Mouse (Mus musculus): ENCODE measurements around the gene Nme8. TPM values are rescaled to one million over a fixed set of nuclear protein-coding genes. Genes with fewer than 3 reads are reported as not detected.

The Nme8 gene
- polyA plus RNA-seq, 1 experiment = 0.07 TPM

DNA sequence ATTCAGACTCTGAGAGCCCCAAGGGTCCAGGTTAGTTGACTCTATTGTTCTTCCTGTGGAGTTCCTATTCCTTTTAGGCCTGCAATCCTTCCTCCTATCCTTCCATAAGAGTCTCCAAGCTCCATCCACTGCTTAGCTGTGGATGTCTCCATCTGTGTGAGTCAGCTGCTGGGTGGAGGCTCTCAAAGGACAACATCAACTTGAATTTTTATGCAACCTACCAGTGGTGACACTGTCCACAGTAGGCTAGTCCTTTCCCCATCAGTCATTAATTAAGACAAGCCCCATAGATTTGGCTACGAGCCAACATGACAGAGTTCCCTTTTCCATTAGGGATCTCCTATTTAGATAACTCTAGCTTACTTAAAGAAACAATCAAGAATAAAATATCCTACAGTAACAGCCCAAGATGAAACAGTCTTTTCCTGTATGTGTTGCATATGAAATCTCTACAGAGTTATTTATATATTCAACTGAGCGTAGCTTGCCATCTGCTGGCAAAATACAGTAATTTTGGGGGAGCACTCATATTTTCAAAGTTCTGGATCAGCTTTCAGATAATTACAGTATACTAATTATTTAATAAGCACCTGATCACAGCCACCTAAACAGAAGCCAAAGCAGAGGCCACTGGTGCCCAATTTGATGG, 57.3 kb downstream of the Nme8 start:
- no peak for TF ChIP-seq CTCF (IDR thresholded peaks at IDR 0.05; ENCODE audit: borderline replicate concordance, extremely low read depth, insufficient read depth, insufficient read length)
- TF ChIP-seq POLR2A (IDR thresholded peaks at IDR 0.05; ENCODE audit: borderline replicate concordance, extremely low read depth, insufficient read depth, insufficient read length, poor library complexity, severe bottlenecking) = no peak
- DNase-seq (ENCODE audit: low read depth) = peak; percentile 44

DNA sequence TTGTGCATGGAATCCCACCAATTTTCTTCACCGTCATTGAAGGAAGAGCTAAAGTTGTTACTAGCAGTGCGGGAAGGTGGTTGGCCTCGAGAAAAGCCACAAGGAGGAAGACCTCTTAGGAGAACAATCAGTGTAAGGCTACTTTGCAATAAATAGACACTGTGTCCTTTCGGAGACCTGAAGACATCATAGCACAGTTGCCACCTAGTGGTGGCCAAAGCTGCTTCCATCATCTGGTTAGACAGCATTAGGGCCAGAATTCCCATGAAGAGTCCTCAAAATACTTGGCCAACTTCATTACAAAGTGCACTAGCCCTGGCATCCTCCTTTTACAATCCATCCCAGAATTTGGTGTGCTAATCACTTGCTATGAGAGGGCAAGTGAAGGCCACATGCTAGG, 61.5 kb downstream of the Nme8 start:
- DNase-seq (ENCODE audit: low read depth) = peak; percentile 40

DNA sequence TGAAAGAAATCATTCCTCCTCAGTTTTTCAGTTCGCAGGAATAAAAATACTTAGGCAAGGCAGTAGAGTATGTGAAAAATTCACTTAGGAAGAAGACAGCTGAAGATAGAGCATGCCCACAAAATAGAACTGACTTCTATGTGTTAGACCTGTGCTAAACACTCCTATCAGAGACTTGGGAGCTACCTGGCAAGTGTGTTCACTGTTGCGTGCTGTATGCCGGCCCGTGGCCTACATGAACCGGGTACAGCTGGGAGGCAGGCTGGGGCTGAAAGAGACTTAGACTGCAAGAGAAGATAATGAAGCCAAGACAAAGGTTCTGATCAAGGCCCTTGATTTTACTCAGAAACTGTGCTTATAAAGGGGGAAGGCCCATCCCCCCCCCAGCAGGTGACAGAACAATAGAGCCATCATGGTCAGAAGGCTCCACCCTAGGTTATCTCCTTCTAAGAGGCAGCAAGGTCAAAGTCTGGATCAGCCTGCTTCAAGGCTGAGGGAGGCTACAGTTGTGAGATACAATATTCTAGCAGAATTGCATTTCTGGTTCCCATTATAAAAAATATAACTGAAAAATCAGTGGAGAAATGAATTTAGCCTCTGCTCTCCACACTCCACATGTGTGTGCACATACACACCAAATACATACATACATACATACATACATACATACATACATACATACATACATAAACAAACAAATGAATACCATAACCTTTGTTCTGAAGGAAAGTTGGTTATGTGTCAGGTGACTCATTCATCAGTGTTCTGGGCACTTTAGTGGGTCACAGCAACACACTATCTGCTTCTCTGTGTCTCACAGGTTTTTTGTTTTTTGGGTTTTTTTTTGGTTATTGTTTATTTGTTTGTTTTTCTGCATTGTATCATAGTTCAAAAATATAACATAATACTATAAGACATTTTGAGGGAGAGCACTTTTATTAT, 66.6 kb downstream of the Nme8 start:
- no peak for TF ChIP-seq POLR2A (IDR thresholded peaks at IDR 0.05; ENCODE audit: borderline replicate concordance, extremely low read depth, insufficient read depth, insufficient read length, poor library complexity, severe bottlenecking)
- no peak for TF ChIP-seq CTCF (IDR thresholded peaks at IDR 0.05; ENCODE audit: borderline replicate concordance, extremely low read depth, insufficient read depth, insufficient read length)
- no peak for DNase-seq (ENCODE audit: low read depth)

More for the DNA sequence above, 61.5 kb downstream of the Nme8 start:
- TF ChIP-seq POLR2A (IDR thresholded peaks at IDR 0.05; ENCODE audit: borderline replicate concordance, extremely low read depth, insufficient read depth, insufficient read length, poor library complexity, severe bottlenecking) (no peak), CTCF (IDR thresholded peaks at IDR 0.05; ENCODE audit: borderline replicate concordance, extremely low read depth, insufficient read depth, insufficient read length) (peak; percentile 59; the same call in 1 of the 2 replicates)

DNA sequence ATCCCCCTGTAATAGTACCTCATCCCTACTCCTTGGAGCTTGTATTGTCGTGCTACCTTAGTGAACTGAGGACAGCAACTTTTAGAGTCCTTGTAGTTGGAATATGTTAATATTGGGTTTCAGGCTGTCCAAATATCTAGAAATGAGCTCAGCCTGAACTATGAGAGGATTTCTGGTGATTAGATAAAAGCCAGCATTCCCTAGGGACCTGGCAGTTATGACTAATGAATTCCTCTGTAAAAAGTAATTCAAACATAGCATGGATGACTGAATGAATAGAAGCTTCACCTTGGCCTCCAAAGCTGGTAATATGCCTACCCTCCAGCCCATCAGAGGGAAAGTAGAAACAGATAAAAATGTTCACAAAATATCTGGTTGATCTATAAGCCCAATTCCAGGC, 71.1 kb downstream of the Nme8 start:
- TF ChIP-seq POLR2A (IDR thresholded peaks at IDR 0.05; ENCODE audit: borderline replicate concordance, extremely low read depth, insufficient read depth, insufficient read length, poor library complexity, severe bottlenecking) (no peak), CTCF (IDR thresholded peaks at IDR 0.05; ENCODE audit: borderline replicate concordance, extremely low read depth, insufficient read depth, insufficient read length) (no peak)
- no peak for DNase-seq (ENCODE audit: low read depth)

DNA sequence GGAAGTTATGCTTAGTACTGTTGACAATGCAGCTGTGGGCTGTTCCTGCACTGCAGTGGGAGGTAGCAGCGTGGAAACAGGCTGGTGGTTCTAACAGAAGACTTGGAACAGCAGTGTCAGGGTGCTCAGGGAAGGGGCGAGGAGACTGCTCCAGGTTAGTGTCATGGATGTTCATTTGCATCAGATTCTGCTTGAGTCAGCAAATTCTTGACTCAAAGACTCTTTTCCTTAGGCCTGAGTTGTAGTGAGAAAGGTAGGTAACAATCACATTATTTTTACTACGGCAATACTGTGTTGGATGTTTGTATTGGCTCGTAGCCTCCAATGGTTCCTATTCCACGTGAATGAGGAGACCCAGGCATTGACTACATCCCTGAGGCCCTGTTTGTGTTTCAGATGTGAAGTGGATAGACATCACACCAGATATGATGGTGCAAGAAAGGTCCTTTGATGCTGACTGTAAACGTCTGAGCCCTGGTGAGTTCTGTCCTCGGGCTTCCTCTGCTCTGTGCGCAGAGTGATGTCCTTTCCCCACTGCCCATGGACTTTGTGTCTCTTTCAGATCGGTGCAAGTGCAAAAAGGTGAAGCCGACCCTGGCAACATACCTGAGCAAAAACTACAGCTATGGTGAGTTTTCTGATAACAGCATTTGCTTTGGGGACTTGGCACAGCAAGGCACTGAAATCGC, 72.8 kb downstream of the Nme8 start:
- TF ChIP-seq CTCF (IDR thresholded peaks at IDR 0.05; ENCODE audit: borderline replicate concordance, extremely low read depth, insufficient read depth, insufficient read length) (no peak), POLR2A (IDR thresholded peaks at IDR 0.05; ENCODE audit: borderline replicate concordance, extremely low read depth, insufficient read depth, insufficient read length, poor library complexity, severe bottlenecking) (no peak)

DNA sequence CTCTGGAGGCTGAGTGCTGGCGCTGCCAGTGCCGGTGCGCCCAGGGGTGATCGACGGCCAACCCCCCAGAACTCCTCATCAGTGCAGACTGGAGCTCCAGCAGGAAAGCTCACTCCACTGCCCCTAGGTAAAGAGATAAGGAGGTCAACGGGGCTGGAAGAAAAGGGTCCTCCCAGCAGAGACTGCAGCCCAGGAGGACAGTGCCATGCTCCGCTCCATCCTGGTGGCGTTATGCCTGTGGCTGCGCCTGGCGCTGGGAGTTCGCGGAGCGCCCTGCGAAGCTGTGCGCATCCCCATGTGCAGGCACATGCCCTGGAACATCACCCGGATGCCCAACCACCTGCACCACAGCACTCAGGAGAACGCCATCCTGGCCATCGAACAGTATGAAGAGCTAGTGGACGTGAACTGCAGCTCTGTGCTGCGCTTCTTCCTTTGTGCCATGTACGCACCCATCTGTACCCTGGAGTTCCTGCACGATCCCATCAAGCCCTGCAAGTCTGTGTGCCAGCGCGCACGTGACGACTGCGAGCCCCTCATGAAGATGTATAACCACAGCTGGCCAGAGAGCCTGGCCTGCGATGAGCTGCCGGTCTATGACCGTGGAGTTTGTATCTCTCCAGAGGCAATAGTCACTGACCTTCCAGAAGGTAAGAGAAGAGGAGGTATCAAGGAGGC, 74.2 kb downstream of the Nme8 start:
- no peak for TF ChIP-seq CTCF (IDR thresholded peaks at IDR 0.05; ENCODE audit: borderline replicate concordance, extremely low read depth, insufficient read depth, insufficient read length)
- no peak for TF ChIP-seq POLR2A (IDR thresholded peaks at IDR 0.05; ENCODE audit: borderline replicate concordance, extremely low read depth, insufficient read depth, insufficient read length, poor library complexity, severe bottlenecking)
- DNase-seq (ENCODE audit: low read depth) = peak; percentile 62

More for the DNA sequence above, 72.8 kb downstream of the Nme8 start:
- no peak for DNase-seq (ENCODE audit: low read depth)

DNA sequence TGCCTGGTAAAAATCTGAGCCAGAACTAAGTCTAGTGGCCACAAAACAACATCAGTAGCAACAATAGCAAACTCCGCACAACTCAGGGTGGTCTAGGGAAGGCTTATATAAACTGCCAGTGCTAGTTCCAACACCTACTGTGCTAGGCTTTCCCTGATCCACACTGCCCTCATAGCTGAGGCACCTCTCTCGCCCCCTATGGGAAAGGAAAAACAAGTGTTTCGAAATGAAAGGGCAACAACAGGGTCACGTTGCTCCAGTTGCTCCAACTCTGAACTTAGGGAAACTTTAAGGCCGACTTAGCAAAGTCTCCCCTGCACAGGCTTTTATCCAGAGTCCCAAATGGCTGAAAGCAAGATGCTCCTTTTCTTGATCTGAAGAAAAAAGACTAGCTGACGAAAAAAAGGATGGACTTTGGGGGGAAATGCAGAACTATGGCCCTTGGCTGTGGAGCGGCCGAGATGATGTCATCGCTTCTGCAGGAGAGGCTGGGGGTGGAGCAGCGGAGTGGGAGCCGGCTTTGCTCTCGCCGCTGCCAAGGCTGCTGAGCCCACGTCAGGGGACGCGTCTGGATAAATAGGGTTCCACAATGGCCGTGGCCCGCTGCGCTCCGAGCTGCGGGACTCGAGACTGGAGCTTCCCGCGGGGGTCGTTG, 74.9 kb downstream of the Nme8 start, which contains the start of gene Sfrp4:
Gene Sfrp4, plus strand, starts transcription at position 532 of the 655 bp plus-strand sequence.
- DNase-seq (ENCODE audit: low read depth) = peak; percentile 84

DNA sequence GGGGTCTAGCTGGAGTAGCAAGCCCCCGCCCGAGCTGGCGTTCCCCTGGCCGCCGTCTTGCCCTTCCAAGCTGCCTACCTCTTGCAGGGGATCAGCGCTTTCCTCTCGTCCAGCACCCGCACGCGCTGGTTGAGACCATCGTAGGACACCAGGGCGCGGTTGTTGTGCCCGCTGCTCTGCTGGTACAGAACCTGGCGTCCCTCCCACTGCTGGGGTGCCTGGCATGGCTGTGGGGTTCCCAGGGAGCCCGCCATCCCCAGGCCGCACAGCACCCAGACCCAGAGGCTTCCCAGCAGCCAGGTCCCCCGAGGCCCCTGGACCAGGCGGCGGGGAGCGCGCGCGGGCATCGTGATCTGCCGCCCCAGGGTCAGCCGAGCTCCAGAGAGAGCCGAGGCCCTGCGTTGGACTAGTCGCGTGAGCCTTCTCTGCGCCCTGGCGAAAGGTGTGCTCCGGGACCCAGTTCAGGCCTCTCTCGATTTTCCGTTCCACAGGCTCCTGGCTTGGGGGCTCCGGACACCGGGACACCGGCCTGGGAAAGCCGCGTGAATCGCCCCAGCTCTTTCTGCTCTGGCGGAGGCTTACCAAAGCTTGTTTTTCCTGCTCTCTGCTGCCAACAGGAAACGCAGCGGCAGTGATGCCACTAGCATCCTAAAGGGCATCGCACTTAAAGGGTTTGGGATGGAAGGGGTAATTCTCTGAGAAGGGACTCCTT, 78.2 kb downstream of the Nme8 start, which contains the start of gene Epdr1:
Gene Epdr1, minus strand, starts transcription at position 712 of the 712 bp plus-strand sequence.
- peak; percentile 51; the same call in 1 of the 2 replicates for TF ChIP-seq POLR2A (IDR thresholded peaks at IDR 0.05; ENCODE audit: borderline replicate concordance, extremely low read depth, insufficient read depth, insufficient read length, poor library complexity, severe bottlenecking)
- TF ChIP-seq CTCF (IDR thresholded peaks at IDR 0.05; ENCODE audit: borderline replicate concordance, extremely low read depth, insufficient read depth, insufficient read length) = peak; percentile 76
- DNase-seq (ENCODE audit: low read depth) = peak; percentile 94

More for the DNA sequence above, 74.9 kb downstream of the Nme8 start, which contains the start of gene Sfrp4:
- TF ChIP-seq CTCF (IDR thresholded peaks at IDR 0.05; ENCODE audit: borderline replicate concordance, extremely low read depth, insufficient read depth, insufficient read length) = peak; percentile 39; the same call in 1 of the 2 replicates
- TF ChIP-seq POLR2A (IDR thresholded peaks at IDR 0.05; ENCODE audit: borderline replicate concordance, extremely low read depth, insufficient read depth, insufficient read length, poor library complexity, severe bottlenecking) = no peak

DNA sequence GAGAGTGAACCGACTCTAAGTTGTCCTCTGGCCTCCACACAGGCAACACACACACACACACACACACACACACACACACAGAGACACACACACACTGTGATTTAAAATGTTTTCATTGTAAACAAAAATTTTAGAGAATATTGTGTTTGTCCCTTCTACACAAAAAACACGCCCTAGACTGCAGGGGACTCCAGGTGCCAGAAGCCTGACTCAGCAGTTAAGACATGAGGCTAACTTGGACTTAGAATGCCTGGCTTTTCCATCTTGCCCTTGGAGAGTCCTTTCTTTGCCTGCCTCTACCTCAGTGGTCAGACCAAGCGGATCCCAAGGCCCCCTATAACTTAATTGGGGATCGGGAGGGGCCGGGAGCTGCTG, 78.8 kb downstream of the Nme8 start:
- TF ChIP-seq POLR2A (IDR thresholded peaks at IDR 0.05; ENCODE audit: borderline replicate concordance, extremely low read depth, insufficient read depth, insufficient read length, poor library complexity, severe bottlenecking) = no peak
- TF ChIP-seq CTCF (IDR thresholded peaks at IDR 0.05; ENCODE audit: borderline replicate concordance, extremely low read depth, insufficient read depth, insufficient read length) = no peak
- DNase-seq (ENCODE audit: low read depth) = peak; percentile 74

All from brain, embryonic 14.5 days (tissue).